Mouse (Mus musculus): ENCODE data around the gene Ssbp4. TPM values are rescaled to one million over a fixed set of nuclear protein-coding genes. Genes with fewer than 3 reads are reported as not detected.
A peak's percentile ranks its signal among the peaks of the same experiment; 100 is the strongest.

Gene Ssbp4
- polyA plus RNA-seq, 1 experiment: 1,561 TPM

GRCm38 (mm10) chr8:70648164-70648442 lies 39.4 kb upstream of the Ssbp4 start:
- Histone ChIP-seq H3K4me1 (peaks cover 85% of the 10 kb centered on the region), H3K27me3 (replicated peaks) (no peaks in the 10 kb centered on the region), H3K36me3 (replicated peaks; ENCODE audit: low read length) (peaks cover 59% of the 10 kb centered on the region), H3K4me3 (replicated peaks) (no peak overlapping the region), H3K9me3 (no peaks in the 10 kb centered on the region)
- TF ChIP-seq GATA1 (IDR thresholded peaks at IDR 0.05; ENCODE audit: borderline replicate concordance, low read length): no peak
- no peak for TF ChIP-seq FLI1 (IDR thresholded peaks at IDR 0.05; ENCODE audit: low read length)

GRCm38 (mm10) chr8:70647343-70648163 lies 38.9 kb upstream of the Ssbp4 start:
- TF ChIP-seq GATA1 (IDR thresholded peaks at IDR 0.05; ENCODE audit: borderline replicate concordance, low read length) (no peak), FLI1 (IDR thresholded peaks at IDR 0.05; ENCODE audit: low read length) (no peak)
- no peak overlapping the region for H3K4me3 ChIP-seq (replicated peaks)
- peaks cover 53% of the 10 kb centered on the region for H3K36me3 ChIP-seq (replicated peaks; ENCODE audit: low read length)
- H3K9me3 ChIP-seq: no peaks in the 10 kb centered on the region
- no peaks in the 10 kb centered on the region for H3K27me3 ChIP-seq (replicated peaks)
- peaks cover 85% of the 10 kb centered on the region for H3K4me1 ChIP-seq

- Histone ChIP-seq H3K4me1 (peaks cover 80% of the 10 kb centered on the region), H3K4me3 (replicated peaks) (no peak overlapping the region), H3K27me3 (replicated peaks) (no peaks in the 10 kb centered on the region), H3K36me3 (replicated peaks; ENCODE audit: low read length) (peaks cover 45% of the 10 kb centered on the region), H3K9me3 (no peaks in the 10 kb centered on the region)
- no peak for TF ChIP-seq GATA1 (IDR thresholded peaks at IDR 0.05; ENCODE audit: borderline replicate concordance, low read length)
Observed at GRCm38 (mm10) chr8:70646775-70647174, 38.1 kb upstream of the Ssbp4 start.

GRCm38 (mm10) chr8:70646369-70646768 lies 37.7 kb upstream of the Ssbp4 start:
- H3K4me3 ChIP-seq (replicated peaks): no peak overlapping the region
- peaks cover 80% of the 10 kb centered on the region for H3K4me1 ChIP-seq
- peaks cover 41% of the 10 kb centered on the region for H3K36me3 ChIP-seq (replicated peaks; ENCODE audit: low read length)
- TF ChIP-seq GATA1 (IDR thresholded peaks at IDR 0.05; ENCODE audit: borderline replicate concordance, low read length) (no peak), FLI1 (IDR thresholded peaks at IDR 0.05; ENCODE audit: low read length) (no peak)
- no peaks in the 10 kb centered on the region for H3K27me3 ChIP-seq (replicated peaks)
- H3K9me3 ChIP-seq: no peaks in the 10 kb centered on the region

- H3K27me3 ChIP-seq (replicated peaks): no peaks in the 10 kb centered on the region
- TF ChIP-seq FLI1 (IDR thresholded peaks at IDR 0.05; ENCODE audit: low read length): no peak
- no peak for TF ChIP-seq GATA1 (IDR thresholded peaks at IDR 0.05; ENCODE audit: borderline replicate concordance, low read length)
- peaks cover 73% of the 10 kb centered on the region for H3K4me1 ChIP-seq
Observed at GRCm38 (mm10) chr8:70645501-70646224, 37.0 kb upstream of the Ssbp4 start.

GRCm38 (mm10) chr8:70644065-70644464 lies 35.4 kb upstream of the Ssbp4 start:
- H3K36me3 ChIP-seq (replicated peaks; ENCODE audit: low read length): peaks cover 18% of the 10 kb centered on the region
- TF ChIP-seq FLI1 (IDR thresholded peaks at IDR 0.05; ENCODE audit: low read length): no peak
- no peak for TF ChIP-seq GATA1 (IDR thresholded peaks at IDR 0.05; ENCODE audit: borderline replicate concordance, low read length)
- H3K4me3 ChIP-seq (replicated peaks): no peak overlapping the region
- H3K9me3 ChIP-seq: no peaks in the 10 kb centered on the region
- H3K27me3 ChIP-seq (replicated peaks): no peaks in the 10 kb centered on the region
- peaks cover 57% of the 10 kb centered on the region for H3K4me1 ChIP-seq

More at GRCm38 (mm10) chr8:70645501-70646224, 37.0 kb upstream of the Ssbp4 start:
- H3K4me3 ChIP-seq (replicated peaks): no peak overlapping the region
- no peaks in the 10 kb centered on the region for H3K9me3 ChIP-seq
- peaks cover 34% of the 10 kb centered on the region for H3K36me3 ChIP-seq (replicated peaks; ENCODE audit: low read length)

GRCm38 (mm10) chr8:70643019-70643418 lies 34.3 kb upstream of the Ssbp4 start:
- Histone ChIP-seq H3K36me3 (replicated peaks; ENCODE audit: low read length) (peaks cover 8% of the 10 kb centered on the region), H3K4me1 (peaks cover 47% of the 10 kb centered on the region), H3K4me3 (replicated peaks) (peak overlapping the region; percentile 47), H3K27me3 (replicated peaks) (no peaks in the 10 kb centered on the region), H3K9me3 (no peaks in the 10 kb centered on the region)
- TF ChIP-seq FLI1 (IDR thresholded peaks at IDR 0.05; ENCODE audit: low read length) (no peak), GATA1 (IDR thresholded peaks at IDR 0.05; ENCODE audit: borderline replicate concordance, low read length) (no peak)

- Histone ChIP-seq H3K27me3 (replicated peaks) (no peaks in the 10 kb centered on the region), H3K4me1 (peaks cover 55% of the 10 kb centered on the region), H3K9me3 (no peaks in the 10 kb centered on the region), H3K36me3 (replicated peaks; ENCODE audit: low read length) (no peaks in the 10 kb centered on the region), H3K4me3 (replicated peaks) (no peak overlapping the region)
- no peak for TF ChIP-seq FLI1 (IDR thresholded peaks at IDR 0.05; ENCODE audit: low read length)
- no peak for TF ChIP-seq GATA1 (IDR thresholded peaks at IDR 0.05; ENCODE audit: borderline replicate concordance, low read length)
Observed at GRCm38 (mm10) chr8:70638752-70639151, 30.1 kb upstream of the Ssbp4 start.

- peaks cover 57% of the 10 kb centered on the region for H3K4me1 ChIP-seq
- no peak for TF ChIP-seq GATA1 (IDR thresholded peaks at IDR 0.05; ENCODE audit: borderline replicate concordance, low read length)
- no peak for TF ChIP-seq FLI1 (IDR thresholded peaks at IDR 0.05; ENCODE audit: low read length)
Observed at GRCm38 (mm10) chr8:70636838-70637237, 28.2 kb upstream of the Ssbp4 start.

GRCm38 (mm10) chr8:70635527-70635926 lies 26.9 kb upstream of the Ssbp4 start:
- TF ChIP-seq GATA1 (IDR thresholded peaks at IDR 0.05; ENCODE audit: borderline replicate concordance, low read length) (no peak), FLI1 (IDR thresholded peaks at IDR 0.05; ENCODE audit: low read length) (no peak)
- no peaks in the 10 kb centered on the region for H3K36me3 ChIP-seq (replicated peaks; ENCODE audit: low read length)
- no peaks in the 10 kb centered on the region for H3K27me3 ChIP-seq (replicated peaks)
- peak overlapping the region; percentile 75 for H3K4me3 ChIP-seq (replicated peaks)
- H3K4me1 ChIP-seq: peaks cover 70% of the 10 kb centered on the region
- H3K9me3 ChIP-seq: no peaks in the 10 kb centered on the region

More at GRCm38 (mm10) chr8:70636838-70637237, 28.2 kb upstream of the Ssbp4 start:
- Histone ChIP-seq H3K36me3 (replicated peaks; ENCODE audit: low read length) (no peaks in the 10 kb centered on the region), H3K9me3 (no peaks in the 10 kb centered on the region), H3K4me3 (replicated peaks) (no peak overlapping the region), H3K27me3 (replicated peaks) (no peaks in the 10 kb centered on the region)
